Mouse (Mus musculus) cerebellum, adult 2 months (tissue): ENCODE measurements at regions not wholly inside any gene's neighbourhood (a gene's known extent, or its start where the extent isn't known, plus 50 kb on each side); places are given as distances from the start of the nearest gene placed in this dataset.
A peak's percentile ranks its signal among the peaks of the same experiment; 100 is the strongest.

Source experiments
- DNase-seq, 2 experiments: peaks; one replicate each; pipeline ENCODE4 v3.0.0; 2021
- H3K27ac ChIP-seq: fragments of 200-500 bp; 2 replicates; pipeline ENCODE4 v1.5.1; 2012; ENCODE audit warnings: low read length, control low read depth, inconsistent platforms; ENCODE audit not compliant: insufficient read depth
- H3K27me3 ChIP-seq: fragments of 200-500 bp; 2 replicates; pipeline ENCODE4 v1.6.1; 2012; ENCODE audit warnings: inconsistent platforms, mild to moderate bottlenecking, low read length, moderate library complexity; ENCODE audit not compliant: control insufficient read depth, insufficient read depth
- H3K4me1 ChIP-seq: fragments of 200-500 bp; 2 replicates; pipeline ENCODE4 v1.6.1; 2011; ENCODE audit warnings: low read length; ENCODE audit not compliant: control insufficient read depth, insufficient read depth
- H3K4me3 ChIP-seq: fragments of 200-500 bp; replicated peaks from 2 replicates; pipeline ENCODE3; 2011; ENCODE audit warnings: mild to moderate bottlenecking, low read depth, low read length, control low read depth; ENCODE audit not compliant: insufficient read depth
- CTCF ChIP-seq: fragments of 200-500 bp; IDR thresholded peaks from 2 replicates; pipeline ENCODE4 v1.5.1; 2011; ENCODE audit warnings: low read depth, mild to moderate bottlenecking, control low read depth, low read length, moderate library complexity, borderline replicate concordance; ENCODE audit not compliant: insufficient read depth
- POLR2A ChIP-seq: fragments of 200-500 bp; IDR thresholded peaks from 2 replicates; pipeline ENCODE4 v1.6.1; 2011; ENCODE audit warnings: low read length, control low read depth, borderline replicate concordance; ENCODE audit not compliant: insufficient read depth
- WGBS: fragments of 180-500 bp; shearing (Covaris S2); methylation state at CpG from one replicate; pipeline ENCODE4 v1.1.7; 2018; 5-methylcytosine and 5-hydroxymethylcytosine counted together

GRCm38 (mm10) chr4:45746451-45746850 lies 52.4 kb upstream of the Aldh1b1 start:
- no peak overlapping the region for H3K4me3 ChIP-seq
- no peak for TF ChIP-seq POLR2A
- no peak for TF ChIP-seq CTCF
- no peak for DNase-seq
- no peak overlapping the region for H3K27ac ChIP-seq
- H3K27me3 ChIP-seq: no peaks in the 10 kb centered on the region
- 97% methylated on average over 3 of the region's 3 CpGs for WGBS
- peaks cover 5% of the 10 kb centered on the region; the same call in 1 of the 2 replicates for H3K4me1 ChIP-seq

DNA sequence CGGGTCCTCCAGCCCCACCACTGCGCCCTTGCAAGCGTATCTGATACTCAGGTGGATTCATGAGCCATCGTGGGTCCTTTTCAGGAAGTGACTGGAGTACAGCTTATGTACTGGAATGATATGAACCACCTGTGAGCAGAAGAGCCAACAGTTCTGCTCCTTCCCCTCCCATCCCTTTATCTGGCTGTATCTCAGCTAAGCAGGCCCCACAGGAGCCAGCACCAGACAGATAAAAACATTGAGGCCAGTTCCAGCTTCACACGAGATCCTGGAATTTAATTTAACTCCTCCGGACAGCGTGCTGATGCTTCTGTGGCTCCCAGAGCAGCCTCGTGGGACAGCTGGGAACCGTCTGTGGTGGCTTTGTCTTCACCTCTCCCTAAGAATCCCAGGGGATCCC lies 53.1 kb upstream of the Aldh1b1 start:
- no peak for TF ChIP-seq CTCF
- TF ChIP-seq POLR2A: no peak
- Histone ChIP-seq H3K27ac (no peak overlapping the region), H3K4me1 (peaks cover 12% of the 10 kb centered on the region), H3K27me3 (no peaks in the 10 kb centered on the region), H3K4me3 (no peak overlapping the region)
- DNase-seq: no peak
- WGBS: 77% methylated on average over 9 of the region's 9 CpGs

DNA sequence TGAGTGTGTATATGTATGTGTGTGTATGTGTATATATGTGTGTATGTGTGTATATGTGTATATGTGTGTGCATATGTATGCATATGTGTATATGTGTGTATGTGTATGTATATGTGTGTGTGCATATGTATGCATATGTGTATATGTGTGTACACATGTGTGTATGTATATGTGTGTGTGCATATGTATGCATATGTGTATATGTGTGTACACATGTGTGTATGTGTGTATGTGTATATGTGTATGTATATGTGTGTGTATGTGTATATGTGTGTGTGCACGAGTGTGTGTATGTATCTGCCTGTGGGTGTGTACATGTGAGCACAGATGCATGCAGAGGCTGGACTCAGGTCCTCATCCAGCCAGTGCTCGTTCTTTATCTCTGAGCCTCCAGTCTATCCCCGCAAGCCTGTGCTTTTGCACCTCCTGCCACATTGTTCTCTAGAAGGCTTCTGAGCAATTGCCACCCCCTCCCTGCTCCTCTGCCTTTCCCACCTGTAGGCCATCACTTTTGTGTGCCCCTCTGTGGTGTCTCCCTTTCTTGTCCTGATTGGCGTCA lies 53.9 kb upstream of the Aldh1b1 start:
- no peak for DNase-seq
- TF ChIP-seq CTCF: no peak
- TF ChIP-seq POLR2A: no peak
- WGBS: 99% methylated on average over 4 of the region's 4 CpGs
- Histone ChIP-seq H3K4me1 (peaks cover 12% of the 10 kb centered on the region), H3K27me3 (no peaks in the 10 kb centered on the region), H3K27ac (no peak overlapping the region), H3K4me3 (no peak overlapping the region)

- peak; percentile 65 to 76 for DNase-seq
- 5% methylated on average over 12 of the region's 12 CpGs for WGBS
- Histone ChIP-seq H3K4me1 (peaks cover 12% of the 10 kb centered on the region), H3K27ac (no peak overlapping the region), H3K4me3 (no peak overlapping the region), H3K27me3 (no peaks in the 10 kb centered on the region)
- no peak for TF ChIP-seq POLR2A
- no peak for TF ChIP-seq CTCF
Observed at GRCm38 (mm10) chr4:45740779-45741365, 58.0 kb upstream of the Aldh1b1 start.

GRCm38 (mm10) chr4:45740319-45740718 lies 58.5 kb upstream of the Aldh1b1 start:
- H3K4me1 ChIP-seq: peaks cover 12% of the 10 kb centered on the region
- no peak for DNase-seq
- no peak overlapping the region for H3K4me3 ChIP-seq
- 84% methylated on average over 5 of the region's 5 CpGs for WGBS
- H3K27me3 ChIP-seq: no peaks in the 10 kb centered on the region
- no peak overlapping the region for H3K27ac ChIP-seq
- TF ChIP-seq CTCF: no peak
- TF ChIP-seq POLR2A: no peak

DNA sequence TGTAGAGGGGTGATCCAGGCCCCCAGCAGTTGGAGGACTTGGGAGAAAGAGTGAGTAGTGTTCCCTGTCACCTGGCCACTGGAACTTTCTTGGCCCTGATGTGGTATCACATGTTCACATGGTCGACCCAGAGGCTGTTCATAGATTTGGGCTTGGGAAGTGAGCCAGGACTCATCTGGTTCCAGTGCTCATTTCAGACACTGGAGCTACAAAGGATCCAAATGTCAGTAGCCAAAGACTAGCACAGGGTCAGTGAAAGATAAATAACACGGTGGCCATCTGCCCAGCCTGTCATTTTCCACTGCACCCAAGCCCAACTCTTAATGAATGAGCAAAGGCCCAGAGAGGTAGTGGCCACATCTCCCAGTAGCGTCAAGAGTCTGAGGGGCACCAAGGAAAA lies 59.1 kb upstream of the Aldh1b1 start:
- WGBS: 58% methylated on average over 3 of the region's 3 CpGs
- DNase-seq: peak in 1 of 2 experiments; percentile 19
- TF ChIP-seq CTCF: no peak
- no peak for TF ChIP-seq POLR2A
- H3K27me3 ChIP-seq: no peaks in the 10 kb centered on the region
- no peak overlapping the region for H3K27ac ChIP-seq
- no peak overlapping the region for H3K4me3 ChIP-seq
- H3K4me1 ChIP-seq: peaks cover 12% of the 10 kb centered on the region

- WGBS: 84% methylated on average over 9 of the region's 9 CpGs
- no peak for DNase-seq
- Histone ChIP-seq H3K27me3 (no peaks in the 10 kb centered on the region), H3K27ac (no peak overlapping the region), H3K4me3 (no peak overlapping the region), H3K4me1 (peaks cover 12% of the 10 kb centered on the region)
- TF ChIP-seq POLR2A: no peak
- no peak for TF ChIP-seq CTCF
Observed at GRCm38 (mm10) chr4:45739168-45739567, 59.7 kb upstream of the Aldh1b1 start.

DNA sequence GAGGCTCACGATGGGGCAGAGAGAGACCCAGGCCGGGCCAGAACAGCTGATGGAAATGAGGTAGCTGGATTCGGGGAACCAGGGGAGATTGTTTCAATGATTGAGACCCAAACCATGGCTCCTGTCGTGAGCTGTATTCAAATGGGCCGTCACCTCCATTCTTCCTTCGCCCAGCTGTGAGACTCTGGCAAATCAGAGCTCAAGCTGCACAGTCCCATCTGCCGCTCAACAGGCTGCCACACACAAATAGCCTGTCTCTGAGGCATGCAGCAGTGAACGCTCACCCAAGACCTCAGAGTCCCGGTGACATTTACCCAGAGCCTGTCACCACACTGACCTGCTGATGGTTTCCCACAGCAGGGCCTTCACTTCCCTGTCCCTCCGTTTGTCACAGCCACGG lies 60.1 kb upstream of the Aldh1b1 start:
- no peaks in the 10 kb centered on the region for H3K27me3 ChIP-seq
- no peak overlapping the region for H3K4me3 ChIP-seq
- peaks cover 12% of the 10 kb centered on the region for H3K4me1 ChIP-seq
- no peak overlapping the region for H3K27ac ChIP-seq
- 78% methylated on average over 11 of the region's 11 CpGs for whole genome bisulfite sequencing
- no peak for TF ChIP-seq CTCF
- no peak for TF ChIP-seq POLR2A
- DNase-seq: no peak
